ENCODE assay signal across 13 mouse cellular contexts in genomic region chr5:144121489-144121888, GRCm38 (mm10).
"Had no signal": no experiment of that assay in that cellular context is flagged by ENCODE, and none has a peak within 500 bp of the region (broad histone marks: within the 10 kb centered on the region; RNA-seq: fewer than 3 reads in every experiment).

No protein-coding gene starts in this region.

- H3K4me3 ChIP-seq: intestine, embryonic 15.5 days; kidney, embryonic 15.5 days; left cerebral cortex, adult 2 months; midbrain, embryonic 10.5 days; midbrain, embryonic 15.5 days had no signal

- H3K4me2 ChIP-seq: intestine, embryonic 15.5 days; kidney, embryonic 15.5 days; midbrain, embryonic 15.5 days had no signal

- H3K36me3 ChIP-seq: intestine, embryonic 15.5 days; kidney, embryonic 15.5 days; midbrain, embryonic 10.5 days; midbrain, embryonic 15.5 days had no signal

- H3K27me3 ChIP-seq: intestine, embryonic 15.5 days; kidney, embryonic 15.5 days; midbrain, embryonic 15.5 days had no signal

- DNase-seq: kidney, adult 18-20 months; kidney, postnatal 25 days; lung, adult 18-20 months; lung, postnatal 4 days; right cerebral cortex, adult 18-20 months; right cerebral cortex, postnatal 25 days; thymus, postnatal 4 days had no signal

- H3K9me3 ChIP-seq: intestine, embryonic 15.5 days; kidney, embryonic 15.5 days; midbrain, embryonic 10.5 days; midbrain, embryonic 15.5 days had no signal

- ATAC-seq: intestine, embryonic 15.5 days; midbrain, embryonic 15.5 days had no signal

- H3K4me1 ChIP-seq: midbrain, embryonic 10.5 days had no signal

- H3K9ac ChIP-seq: intestine, embryonic 15.5 days; kidney, embryonic 15.5 days; liver, embryonic 14.5 days; midbrain, embryonic 15.5 days had no signal

- H3K27ac ChIP-seq: intestine, embryonic 15.5 days; kidney, embryonic 15.5 days; left cerebral cortex, adult 2 months; liver, embryonic 14.5 days; midbrain, embryonic 10.5 days; midbrain, embryonic 15.5 days had no signal
